Comparison of ENCODE assay signal across 9 mouse cellular contexts in genomic region chr13:63256807-63257206, GRCm38 (mm10).
DNase-seq lines count a peak whose midpoint lies in the region; ATAC-seq lines count a peak whose summit lies in the region.
"Had no signal": no experiment of that assay in that cellular context is flagged by ENCODE, and none has a peak within 500 bp of the region (broad histone marks: within the 10 kb centered on the region; RNA-seq: fewer than 3 reads in every experiment).

No protein-coding gene starts in this region.

- no peak overlapping the region for H3K9ac ChIP-seq in neural tube, embryonic 11.5 days (ENCODE audit: low read length)
- no peak overlapping the region for H3K9ac ChIP-seq in neural tube, embryonic 15.5 days (replicated peaks)
- H3K9ac ChIP-seq in heart, embryonic 14.5 days (ENCODE audit: low read length), result no peak overlapping the region
- no peak overlapping the region for H3K9ac ChIP-seq in limb, embryonic 13.5 days

- H3K27me3 ChIP-seq in neural tube, embryonic 11.5 days (ENCODE audit: control insufficient read depth, insufficient read depth, low read length), result no peaks in the 10 kb centered on the region
- H3K27me3 ChIP-seq in neural tube, embryonic 15.5 days (replicated peaks), result no peaks in the 10 kb centered on the region
- no peaks in the 10 kb centered on the region for H3K27me3 ChIP-seq in heart, embryonic 14.5 days (ENCODE audit: control insufficient read depth, insufficient read depth, low read length)
- H3K27me3 ChIP-seq in limb, embryonic 13.5 days, result no peaks in the 10 kb centered on the region
- H3K27me3 ChIP-seq: megakaryocyte, embryonic 14.5 days had no signal

- no peak overlapping the region for H3K4me2 ChIP-seq in neural tube, embryonic 11.5 days (ENCODE audit: low read depth)
- H3K4me2 ChIP-seq in neural tube, embryonic 15.5 days, result no peak overlapping the region
- H3K4me2 ChIP-seq in heart, embryonic 14.5 days (ENCODE audit: low read length), result no peak overlapping the region
- H3K4me2 ChIP-seq in limb, embryonic 13.5 days (replicated peaks), result no peak overlapping the region

- H3K36me3 ChIP-seq in neural tube, embryonic 11.5 days (ENCODE audit: control insufficient read depth, insufficient read depth, low read length), result peaks cover 4% of the 10 kb centered on the region; the same call in 1 of the 2 replicates
- H3K36me3 ChIP-seq in neural tube, embryonic 15.5 days, result no peaks in the 10 kb centered on the region
- H3K36me3 ChIP-seq in heart, embryonic 14.5 days (ENCODE audit: control insufficient read depth, insufficient read depth, low read length), result peaks cover 19% of the 10 kb centered on the region
- H3K36me3 ChIP-seq in limb, embryonic 13.5 days, result peaks cover 75% of the 10 kb centered on the region

- H3K4me3 ChIP-seq in neural tube, embryonic 11.5 days (ENCODE audit: low read depth, low read length), result no peak overlapping the region
- H3K4me3 ChIP-seq in neural tube, embryonic 15.5 days (replicated peaks), result no peak overlapping the region
- H3K4me3 ChIP-seq in heart, embryonic 14.5 days (ENCODE audit: control insufficient read depth in 1 of 2, insufficient read depth in 1 of 2, low read depth in 1 of 2, low read length in 2 of 2), result no peak overlapping the region
- no peak overlapping the region for H3K4me3 ChIP-seq in limb, embryonic 13.5 days
- H3K4me3 ChIP-seq: megakaryocyte, embryonic 14.5 days had no signal

- DNase-seq in neural tube, embryonic 11.5 days (ENCODE audit: low spot score), result peak; percentile 51
- peak; percentile 39 for DNase-seq in retina, embryonic 14.5 days (ENCODE audit: low spot score)
- no peak for DNase-seq in cerebellum, adult 18-20 months
- DNase-seq in thymus, postnatal 4 days, result no peak
- no peak for DNase-seq in adipocyte (ENCODE audit: low spot score)

- no peak overlapping the region for H3K27ac ChIP-seq in neural tube, embryonic 11.5 days (ENCODE audit: low read depth, low read length)
- no peak overlapping the region for H3K27ac ChIP-seq in neural tube, embryonic 15.5 days (replicated peaks)
- peak overlapping the region; percentile 21 to 37; a peak in 2 of 4 replicates for H3K27ac ChIP-seq in heart, embryonic 14.5 days (replicated peaks in 1 of 2; ENCODE audit: control insufficient read depth in 1 of 2, insufficient read depth in 1 of 2, low read depth in 2 of 2, low read length in 2 of 2)
- H3K27ac ChIP-seq in limb, embryonic 13.5 days, result 0 out of 2 replicates have a peak overlapping the region, but pooled peaks have one; percentile 63

- peaks cover 11% of the 10 kb centered on the region for H3K4me1 ChIP-seq in neural tube, embryonic 11.5 days (ENCODE audit: control insufficient read depth, insufficient read depth, low read length)
- peaks cover 24% of the 10 kb centered on the region for H3K4me1 ChIP-seq in neural tube, embryonic 15.5 days
- peaks cover 53 to 92% of the 10 kb centered on the region in 2 experiments for H3K4me1 ChIP-seq in heart, embryonic 14.5 days (ENCODE audit: control insufficient read depth in 2 of 2, insufficient read depth in 2 of 2, low read length in 2 of 2)
- peaks cover 86% of the 10 kb centered on the region for H3K4me1 ChIP-seq in limb, embryonic 13.5 days

- ATAC-seq in neural tube, embryonic 11.5 days (ENCODE audit: insufficient read depth, low FRiP score, low TSS enrichment), result no peak
- ATAC-seq in neural tube, embryonic 15.5 days (ENCODE audit: low FRiP score), result no peak
- ATAC-seq in heart, embryonic 14.5 days (ENCODE audit: insufficient number of reproducible peaks, insufficient read depth, low FRiP score, low read depth), result no peak; the same call in 1 of the 2 replicates
- peak; percentile 67 for ATAC-seq in limb, embryonic 13.5 days (ENCODE audit: low FRiP score, low read depth)

- 79% methylated on average over 7 of the region's 7 CpGs for WGBS in neural tube, embryonic 11.5 days
- 70% methylated on average over 7 of the region's 7 CpGs for WGBS in neural tube, embryonic 15.5 days
- 44% methylated on average over 7 of the region's 7 CpGs for WGBS in heart, embryonic 14.5 days
- WGBS in limb, embryonic 13.5 days, result 67% methylated on average over 7 of the region's 7 CpGs

- no peaks in the 10 kb centered on the region for H3K9me3 ChIP-seq in neural tube, embryonic 11.5 days (ENCODE audit: control insufficient read depth, low read length)
- H3K9me3 ChIP-seq in neural tube, embryonic 15.5 days (replicated peaks), result no peaks in the 10 kb centered on the region
- no peaks in the 10 kb centered on the region for H3K9me3 ChIP-seq in heart, embryonic 14.5 days (ENCODE audit: control insufficient read depth, low read length)
- no peaks in the 10 kb centered on the region for H3K9me3 ChIP-seq in limb, embryonic 13.5 days
- H3K9me3 ChIP-seq: megakaryocyte, embryonic 14.5 days had no signal

Comparison
In these comparisons a context has a peak if more than half of its experiments do, and no peak if none do; other contexts are left out.
1. DNase-seq: peak in neural tube, embryonic 11.5 days (single experiment) and retina, embryonic 14.5 days (single experiment); none in cerebellum, adult 18-20 months (0 of 2), thymus, postnatal 4 days (single experiment) and adipocyte (single experiment).
2. H3K27ac ChIP-seq: peak in heart, embryonic 14.5 days (2 of 2) and limb, embryonic 13.5 days (single experiment); none in neural tube, embryonic 11.5 days (single experiment) and neural tube, embryonic 15.5 days (single experiment).